Mouse (Mus musculus): ENCODE measurements around the gene Vps37b.
A peak's percentile ranks its signal among the peaks of the same experiment; 100 is the strongest.

The Vps37b gene

GRCm38 (mm10) chr5:124021701-124022100, 10.4 kb downstream of the Vps37b start:
- peak in 1 of 2 experiments; percentile 6 for DNase-seq

- DNase-seq = peak in 1 of 2 experiments; percentile 15
Measured at GRCm38 (mm10) chr5:124021148-124021547, 10.9 kb downstream of the Vps37b start.

GRCm38 (mm10) chr5:124019348-124020216, 12.5 kb downstream of the Vps37b start:
- DNase-seq = peak in 1 of 2 experiments; percentile 33

GRCm38 (mm10) chr5:124018651-124019050, 13.4 kb downstream of the Vps37b start:
- DNase-seq = peak in 1 of 2 experiments; percentile 7

GRCm38 (mm10) chr5:124017941-124018340, 14.1 kb downstream of the Vps37b start:
- DNase-seq = peak in 1 of 2 experiments; percentile 12

- DNase-seq = no peak
Measured at GRCm38 (mm10) chr5:124016291-124016821, 15.7 kb downstream of the Vps37b start.

- DNase-seq = no peak
Measured at GRCm38 (mm10) chr5:124015727-124016126, 16.3 kb downstream of the Vps37b start.

GRCm38 (mm10) chr5:124014791-124015251, 17.2 kb downstream of the Vps37b start:
- DNase-seq = no peak

- DNase-seq = no peak
Measured at GRCm38 (mm10) chr5:124014180-124014579, 17.9 kb downstream of the Vps37b start.

- no peak for DNase-seq
Measured at GRCm38 (mm10) chr5:124013747-124014146, 18.3 kb downstream of the Vps37b start.

GRCm38 (mm10) chr5:124012885-124013284, 19.2 kb downstream of the Vps37b start:
- DNase-seq = no peak

- DNase-seq = no peak
Measured at GRCm38 (mm10) chr5:124011927-124012326, 20.1 kb downstream of the Vps37b start.

GRCm38 (mm10) chr5:124010910-124011655, 21.0 kb downstream of the Vps37b start:
- peak in 1 of 2 experiments; percentile 46 for DNase-seq

GRCm38 (mm10) chr5:124010077-124010476, 22.0 kb downstream of the Vps37b start:
- DNase-seq = no peak

GRCm38 (mm10) chr5:124006891-124007491, 25.1 kb downstream of the Vps37b start:
- peak; percentile 90 for DNase-seq

GRCm38 (mm10) chr5:124006082-124006873, 25.8 kb downstream of the Vps37b start:
- peak in 1 of 2 experiments; percentile 45 for DNase-seq

- no peak for DNase-seq
Measured at GRCm38 (mm10) chr5:124005591-124005990, 26.5 kb downstream of the Vps37b start.

- no peak for DNase-seq
Measured at GRCm38 (mm10) chr5:124005151-124005500, 26.9 kb downstream of the Vps37b start.

GRCm38 (mm10) chr5:124004356-124005150, 27.5 kb downstream of the Vps37b start:
- no peak for DNase-seq

GRCm38 (mm10) chr5:124003375-124003774, 28.7 kb downstream of the Vps37b start:
- no peak for DNase-seq

GRCm38 (mm10) chr5:124002876-124003275, 29.2 kb downstream of the Vps37b start:
- DNase-seq = no peak
